Mouse (Mus musculus) testis, adult 2 months (tissue): Measurements from ENCODE around the gene Sae1. TPM values are rescaled to one million over a fixed set of nuclear protein-coding genes. Genes with fewer than 3 reads are reported as not detected.

Source experiments
- H3K27ac ChIP-seq: fragments of 200-500 bp; 2 replicates; pipeline ENCODE4 v1.5.1; 2012; ENCODE audit warnings: low read depth, low read length; ENCODE audit not compliant: control insufficient read depth, insufficient read depth
- H3K27me3 ChIP-seq: fragments of 200-500 bp; 2 replicates; pipeline ENCODE4 v1.6.1; 2012; ENCODE audit warnings: mild to moderate bottlenecking, low read length, moderate library complexity; ENCODE audit not compliant: control insufficient read depth, insufficient read depth
- H3K36me3 ChIP-seq: fragments of 200-500 bp; 2 replicates; pipeline ENCODE4 v1.6.1; 2012; ENCODE audit warnings: mild to moderate bottlenecking, low read length; ENCODE audit not compliant: control insufficient read depth, insufficient read depth
- H3K4me1 ChIP-seq: fragments of 200-500 bp; 2 replicates; pipeline ENCODE4 v1.6.1; 2012; ENCODE audit warnings: low read length; ENCODE audit not compliant: control insufficient read depth, insufficient read depth
- H3K4me3 ChIP-seq: fragments of 200-500 bp; 2 replicates; pipeline ENCODE4 v1.5.1; 2012; ENCODE audit warnings: low read depth, mild to moderate bottlenecking, low read length, moderate library complexity, mixed read lengths; ENCODE audit not compliant: control insufficient read depth
- CTCF ChIP-seq: fragments of 200-500 bp; IDR thresholded peaks from 2 replicates; pipeline ENCODE4 v1.5.1; 2012; ENCODE audit warnings: low read depth, mild to moderate bottlenecking, inconsistent platforms, low read length, moderate library complexity; ENCODE audit not compliant: control insufficient read depth, insufficient read depth, insufficient replicate concordance
- POLR2A ChIP-seq: fragments of 200-500 bp; IDR thresholded peaks from 2 replicates; pipeline ENCODE4 v1.6.1; 2012; ENCODE audit warnings: low read depth, mild to moderate bottlenecking, inconsistent platforms, low read length, moderate library complexity; ENCODE audit not compliant: control insufficient read depth
- polyA plus RNA-seq: library from polyadenylated mRNA; depleted of rRNA; stranded (reverse); fragments of >200 nt; gene quantifications from 2 replicates; pipeline ENCODE4 v1.2.3, GENCODE M21; 2012

Sae1 gene
- polyA plus RNA-seq, 1 experiment, result 61.4 TPM

GRCm38 (mm10) chr7:16366669-16367068 lies 20.9 kb downstream of the Sae1 start:
- no peak for TF ChIP-seq POLR2A
- TF ChIP-seq CTCF, result no peak
- H3K27me3 ChIP-seq, result no peaks in the 10 kb centered on the region
- peaks cover 4% of the 10 kb centered on the region for H3K36me3 ChIP-seq
- no peak overlapping the region for H3K4me3 ChIP-seq
- H3K4me1 ChIP-seq, result no peaks in the 10 kb centered on the region; the same call in 1 of the 2 replicates
- H3K27ac ChIP-seq, result no peak overlapping the region

DNA sequence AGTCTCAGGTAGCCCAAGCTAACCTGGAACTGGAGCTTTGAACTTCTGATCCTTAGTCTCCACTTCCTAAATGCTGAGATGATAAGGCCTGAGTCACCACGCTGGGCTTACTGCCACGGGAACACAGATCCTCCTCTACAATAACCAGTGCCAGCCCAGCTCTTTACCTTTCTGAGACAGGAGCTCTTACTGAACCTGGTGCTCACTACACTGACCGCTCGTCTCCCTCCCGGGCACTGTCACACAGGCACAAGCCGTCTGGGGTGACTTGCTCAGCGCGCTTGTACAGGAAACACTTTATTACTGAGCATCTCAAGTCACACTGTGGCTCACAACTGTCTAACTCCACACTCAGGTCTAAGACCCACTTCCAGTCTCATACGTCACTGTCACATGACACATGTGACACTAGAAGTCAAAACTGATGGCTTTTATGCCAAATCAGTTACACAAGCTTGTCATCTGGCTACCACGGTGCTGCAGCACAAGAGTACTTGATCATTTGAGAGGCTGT lies 21.4 kb downstream of the Sae1 start:
- H3K27me3 ChIP-seq, result no peaks in the 10 kb centered on the region
- TF ChIP-seq CTCF (no peak), POLR2A (no peak)
- no peaks in the 10 kb centered on the region; the same call in 1 of the 2 replicates for H3K4me1 ChIP-seq
- peaks cover 4% of the 10 kb centered on the region for H3K36me3 ChIP-seq
- no peak overlapping the region for H3K27ac ChIP-seq
- no peak overlapping the region for H3K4me3 ChIP-seq

DNA sequence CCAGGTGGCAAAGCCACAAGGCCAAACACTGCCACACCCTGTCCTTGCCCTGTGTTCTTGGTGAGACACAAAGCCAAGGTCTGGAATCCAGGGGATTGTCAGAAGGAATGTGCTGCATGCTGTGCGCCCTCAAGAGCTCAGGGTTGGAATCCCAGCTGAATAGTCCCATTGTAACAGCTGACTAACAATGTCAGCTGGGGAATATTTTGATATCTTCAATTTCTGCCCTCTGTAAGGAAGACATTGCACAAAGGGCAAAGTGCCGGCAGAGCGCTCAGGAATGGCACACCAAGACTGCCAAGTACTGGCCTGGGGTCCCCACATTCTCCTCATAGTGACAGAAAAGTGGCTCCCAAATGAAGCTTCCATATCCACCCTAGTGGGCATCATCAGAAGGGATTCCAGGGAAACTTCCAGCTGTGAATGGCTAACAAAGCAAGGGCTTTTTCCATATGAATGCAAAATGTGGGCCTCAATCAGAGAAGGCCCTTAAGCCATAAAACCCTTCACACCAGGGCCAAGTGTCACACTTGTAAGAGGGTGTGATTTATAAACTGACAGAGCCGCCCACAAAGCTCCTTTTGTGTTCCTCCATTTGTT lies 22.6 kb downstream of the Sae1 start:
- no peak overlapping the region for H3K27ac ChIP-seq
- H3K27me3 ChIP-seq, result no peaks in the 10 kb centered on the region
- no peak for TF ChIP-seq CTCF
- TF ChIP-seq POLR2A, result no peak
- peaks cover 5% of the 10 kb centered on the region for H3K36me3 ChIP-seq
- no peaks in the 10 kb centered on the region; the same call in 1 of the 2 replicates for H3K4me1 ChIP-seq
- no peak overlapping the region for H3K4me3 ChIP-seq

- Histone ChIP-seq H3K36me3 (peaks cover 5% of the 10 kb centered on the region), H3K27me3 (no peaks in the 10 kb centered on the region), H3K27ac (no peak overlapping the region), H3K4me1 (no peaks in the 10 kb centered on the region; the same call in 1 of the 2 replicates), H3K4me3 (no peak overlapping the region)
- TF ChIP-seq POLR2A (no peak), CTCF (no peak)
These were observed 23.3 kb downstream of the Sae1 start for GRCm38 (mm10) chr7:16364319-16364718.

DNA sequence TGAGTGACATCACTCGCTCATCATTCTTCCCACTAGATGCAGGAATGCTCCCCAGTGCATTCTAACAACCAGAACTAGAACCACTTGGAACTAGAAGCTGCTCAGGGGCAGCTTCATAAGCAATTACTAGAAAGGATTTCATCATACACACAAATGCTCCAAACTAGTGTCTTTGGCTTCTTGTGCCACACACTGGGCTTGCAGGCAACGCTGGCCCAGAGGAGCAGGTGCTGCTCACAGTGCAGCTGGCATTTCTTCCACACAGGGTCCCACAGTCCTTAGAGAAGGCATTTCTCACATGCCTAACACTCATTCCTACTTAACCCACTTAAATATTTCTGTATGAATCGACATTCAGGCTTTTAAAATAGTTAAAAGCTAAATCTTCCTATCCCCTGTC lies 30.0 kb downstream of the Sae1 start:
- H3K27me3 ChIP-seq, result no peaks in the 10 kb centered on the region
- TF ChIP-seq POLR2A (no peak), CTCF (no peak)

GRCm38 (mm10) chr7:16355854-16356594 lies 31.6 kb downstream of the Sae1 start:
- H3K27ac ChIP-seq, result no peak overlapping the region
- H3K4me3 ChIP-seq, result no peak overlapping the region
- TF ChIP-seq POLR2A, result no peak
- TF ChIP-seq CTCF, result no peak
- peaks cover 4% of the 10 kb centered on the region for H3K36me3 ChIP-seq
- H3K4me1 ChIP-seq, result no peaks in the 10 kb centered on the region
- H3K27me3 ChIP-seq, result no peaks in the 10 kb centered on the region

More for the DNA sequence above, 30.0 kb downstream of the Sae1 start:
- Histone ChIP-seq H3K4me1 (no peaks in the 10 kb centered on the region), H3K36me3 (peaks cover 4% of the 10 kb centered on the region), H3K27ac (no peak overlapping the region), H3K4me3 (no peak overlapping the region)

GRCm38 (mm10) chr7:16349999-16350398 lies 37.6 kb downstream of the Sae1 start:
- Histone ChIP-seq H3K4me1 (no peaks in the 10 kb centered on the region), H3K36me3 (0 out of 2 replicates have a peak, but pooled peaks cover 1% of the 10 kb centered on the region)

More at GRCm38 (mm10) chr7:16349999-16350398, 37.6 kb downstream of the Sae1 start:
- Histone ChIP-seq H3K27ac (no peak overlapping the region), H3K4me3 (no peak overlapping the region), H3K27me3 (no peaks in the 10 kb centered on the region)
- TF ChIP-seq CTCF, result no peak
- no peak for TF ChIP-seq POLR2A
